Comparison of ENCODE assay signal across 8 mouse cellular contexts in the genomic region with DNA sequence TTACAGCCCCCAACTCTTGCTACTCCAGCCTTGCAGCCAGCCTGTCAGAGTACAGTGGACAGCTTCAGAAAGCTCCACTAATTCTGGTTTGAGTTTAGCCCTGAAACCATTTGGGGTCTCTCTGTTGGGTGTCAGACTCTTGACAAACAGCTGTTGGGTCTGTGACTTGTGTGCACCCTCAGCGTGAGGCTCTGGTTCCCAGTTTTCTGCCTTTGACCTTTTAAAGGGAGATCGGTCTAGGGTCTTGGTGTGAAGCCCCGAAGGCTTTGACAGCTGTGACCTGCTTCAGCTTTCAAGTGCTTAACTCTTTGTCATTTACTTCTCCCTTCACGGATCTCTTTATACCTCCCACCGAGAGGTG. TPM values are rescaled to one million over a fixed set of nuclear protein-coding genes. Genes with fewer than 3 reads are reported as not detected.
DNase-seq lines count a peak whose midpoint lies in the region; ATAC-seq and TF ChIP-seq lines count a peak whose summit lies in the region.

No protein-coding gene starts in this region.

- peak overlapping the region; percentile 93; the same call in 1 of the 2 replicates for H3K27ac ChIP-seq in left cerebral cortex, adult 2 months
- no peak overlapping the region; the same call in 1 of the 2 replicates for H3K27ac ChIP-seq in embryonic facial prominence, embryonic 11.5 days (replicated peaks; ENCODE audit: low read depth, low read length)
- H3K27ac ChIP-seq in kidney, postnatal 0 days = peak overlapping the region; percentile 44; the same call in 1 of the 2 replicates
- peak overlapping the region; percentile 96 for H3K27ac ChIP-seq in neural tube, embryonic 15.5 days (replicated peaks)

- H3K36me3 ChIP-seq in embryonic facial prominence, embryonic 11.5 days (replicated peaks; ENCODE audit: control insufficient read depth, insufficient read depth, low read depth, low read length) = peaks cover 13% of the 10 kb centered on the region
- H3K36me3 ChIP-seq in kidney, postnatal 0 days (ENCODE audit: insufficient read depth, low read length) = peaks cover 24% of the 10 kb centered on the region
- H3K36me3 ChIP-seq in neural tube, embryonic 15.5 days = peaks cover 38% of the 10 kb centered on the region

- peak overlapping the region; percentile 78 for H3K4me2 ChIP-seq in embryonic facial prominence, embryonic 11.5 days (ENCODE audit: low read depth, low read length)
- H3K4me2 ChIP-seq in kidney, postnatal 0 days (ENCODE audit: low read length) = peak overlapping the region; percentile 72
- peak overlapping the region; percentile 83 for H3K4me2 ChIP-seq in neural tube, embryonic 15.5 days

- no peak for DNase-seq in left cerebral cortex, adult 2 months (ENCODE audit: extremely low spot score in 1 of 2, low spot score in 2 of 2)
- DNase-seq in left cerebral cortex, adult 9 months (ENCODE audit: low spot score in 2 of 2) = no peak
- DNase-seq in embryonic facial prominence, embryonic 11.5 days (ENCODE audit: low spot score) = peak; percentile 37
- DNase-seq in kidney, postnatal 0 days (ENCODE audit: low spot score) = peak; percentile 11
- no peak for DNase-seq in right cerebral cortex, postnatal 25 days
- DNase-seq in cerebellum, adult 11-12 months = no peak

- peaks cover 3% of the 10 kb centered on the region; the same call in 1 of the 2 replicates for H3K4me1 ChIP-seq in embryonic facial prominence, embryonic 11.5 days (ENCODE audit: control insufficient read depth, insufficient read depth, low read length)
- H3K4me1 ChIP-seq in kidney, postnatal 0 days (replicated peaks; ENCODE audit: insufficient read depth, low read length) = peaks cover 11% of the 10 kb centered on the region
- H3K4me1 ChIP-seq in neural tube, embryonic 15.5 days = peaks cover 20% of the 10 kb centered on the region

- no peak for ATAC-seq in embryonic facial prominence, embryonic 11.5 days (replicated peaks; ENCODE audit: insufficient number of reproducible peaks, low FRiP score, low TSS enrichment, low read depth)
- ATAC-seq in kidney, postnatal 0 days (replicated peaks; ENCODE audit: low FRiP score, low read depth) = no peak
- no peak for ATAC-seq in neural tube, embryonic 15.5 days (ENCODE audit: low FRiP score)
- ATAC-seq in monocyte, adult 5-6 weeks (replicated peaks; ENCODE audit: insufficient number of reproducible peaks, low FRiP score, low TSS enrichment, poor library complexity, severe bottlenecking) = no peak

- 3% methylated on average over 5 of the region's 5 CpGs for WGBS in embryonic facial prominence, embryonic 11.5 days
- WGBS in kidney, postnatal 0 days = 4% methylated on average over 5 of the region's 5 CpGs
- WGBS in neural tube, embryonic 15.5 days = under 1% methylated on average over 5 of the region's 5 CpGs

- no peak for TF ChIP-seq CTCF in left cerebral cortex, adult 2 months (IDR thresholded peaks at IDR 0.05)
- TF ChIP-seq CTCF in kidney, postnatal 0 days (IDR thresholded peaks at IDR 0.05; ENCODE audit: low read depth) = no peak

- intact Hi-C loops in left cerebral cortex, adult 2 months (cut with DNase I) = loop anchor here (1.0 to 2.0 kb wide), 2 partner anchors 33 to 66 kb away; no protein-coding TSS in a partner anchor

- H3K4me3 ChIP-seq in left cerebral cortex, adult 2 months = peak overlapping the region; percentile 78
- peak overlapping the region; percentile 87 for H3K4me3 ChIP-seq in embryonic facial prominence, embryonic 11.5 days (ENCODE audit: low read depth, low read length)
- H3K4me3 ChIP-seq in kidney, postnatal 0 days (replicated peaks; ENCODE audit: low read depth, low read length) = peak overlapping the region; percentile 93
- peak overlapping the region; percentile 70 for H3K4me3 ChIP-seq in neural tube, embryonic 15.5 days (replicated peaks)

- no peaks in the 10 kb centered on the region for H3K9me3 ChIP-seq in embryonic facial prominence, embryonic 11.5 days (replicated peaks; ENCODE audit: control insufficient read depth, low read length)
- H3K9me3 ChIP-seq in kidney, postnatal 0 days (replicated peaks; ENCODE audit: low read length) = no peaks in the 10 kb centered on the region
- H3K9me3 ChIP-seq in neural tube, embryonic 15.5 days (replicated peaks) = no peaks in the 10 kb centered on the region

- peak overlapping the region; percentile 96 for H3K9ac ChIP-seq in embryonic facial prominence, embryonic 11.5 days (replicated peaks; ENCODE audit: low read length)
- H3K9ac ChIP-seq in kidney, postnatal 0 days (ENCODE audit: low read depth, low read length) = peak overlapping the region; percentile 96; the same call in 1 of the 2 replicates
- H3K9ac ChIP-seq in neural tube, embryonic 15.5 days (replicated peaks) = peak overlapping the region; percentile 94

- H3K27me3 ChIP-seq in embryonic facial prominence, embryonic 11.5 days (ENCODE audit: control insufficient read depth, insufficient read depth, low read length) = no peaks in the 10 kb centered on the region
- H3K27me3 ChIP-seq in kidney, postnatal 0 days (ENCODE audit: insufficient read depth, low read length) = no peaks in the 10 kb centered on the region
- H3K27me3 ChIP-seq in neural tube, embryonic 15.5 days (replicated peaks) = no peaks in the 10 kb centered on the region

RNA-seq across cellular contexts. Expression of gene Smarcc2, which starts 1.2 kb away (rescaled TPM):
- 100 to 1,000 TPM; 253 to 254 TPM for total RNA-seq in left cerebral cortex, adult 2 months (2021)
- 103 and 109 TPM in 2 replicates for polyA plus RNA-seq in embryonic facial prominence, embryonic 11.5 days (2014; fragmentation: Nextera tagmentation; extraction: Ambion mirVana)
- polyA plus RNA-seq in kidney, postnatal 0 days (2015; fragmentation: Nextera tagmentation; extraction: Ambion mirVana) = 40.5 and 44.9 TPM in 2 replicates
- polyA plus RNA-seq in neural tube, embryonic 15.5 days (2015; fragmentation: Nextera tagmentation; extraction: Ambion mirVana) = 138 and 149 TPM in 2 replicates
- total RNA-seq in monocyte, adult 5-6 weeks (2017) = 53.3 to 103 TPM (median 61.2 TPM) in 3 replicates

RNA-seq across cellular contexts. Expression of gene Myl6, which starts 33.7 kb away (rescaled TPM):
- 100 to 1,000 TPM; 555 to 562 TPM for total RNA-seq in left cerebral cortex, adult 2 months (2021)
- polyA plus RNA-seq in embryonic facial prominence, embryonic 11.5 days (2014; fragmentation: Nextera tagmentation; extraction: Ambion mirVana) = 678 and 740 TPM in 2 replicates
- 1,410 and 1,495 TPM in 2 replicates for polyA plus RNA-seq in kidney, postnatal 0 days (2015; fragmentation: Nextera tagmentation; extraction: Ambion mirVana)
- 999 and 1,090 TPM in 2 replicates for polyA plus RNA-seq in neural tube, embryonic 15.5 days (2015; fragmentation: Nextera tagmentation; extraction: Ambion mirVana)
- 2,131 to 2,768 TPM (median 2,315 TPM) in 3 replicates for total RNA-seq in monocyte, adult 5-6 weeks (2017)

RNA-seq across cellular contexts. Expression of gene Myl6b, which starts 38.2 kb away (rescaled TPM):
- 10 to 100 TPM; 30.7 to 32.9 TPM for total RNA-seq in left cerebral cortex, adult 2 months (2021)
- 2.3 and 2.9 TPM in 2 replicates for polyA plus RNA-seq in embryonic facial prominence, embryonic 11.5 days (2014; fragmentation: Nextera tagmentation; extraction: Ambion mirVana)
- 3.2 and 3.7 TPM in 2 replicates for polyA plus RNA-seq in kidney, postnatal 0 days (2015; fragmentation: Nextera tagmentation; extraction: Ambion mirVana)
- polyA plus RNA-seq in neural tube, embryonic 15.5 days (2015; fragmentation: Nextera tagmentation; extraction: Ambion mirVana) = 7.0 and 7.7 TPM in 2 replicates
- total RNA-seq in monocyte, adult 5-6 weeks (2017) = not detected in 3 replicates

RNA-seq across cellular contexts. Expression of gene Rnf41, which starts 48.8 kb away (rescaled TPM):
- total RNA-seq in left cerebral cortex, adult 2 months (2021) = 10 to 100 TPM; 74.0 to 76.6 TPM
- polyA plus RNA-seq in embryonic facial prominence, embryonic 11.5 days (2014; fragmentation: Nextera tagmentation; extraction: Ambion mirVana) = 36.4 and 38.9 TPM in 2 replicates
- polyA plus RNA-seq in kidney, postnatal 0 days (2015; fragmentation: Nextera tagmentation; extraction: Ambion mirVana) = 34.9 and 39.3 TPM in 2 replicates
- 78.3 and 80.5 TPM in 2 replicates for polyA plus RNA-seq in neural tube, embryonic 15.5 days (2015; fragmentation: Nextera tagmentation; extraction: Ambion mirVana)
- total RNA-seq in monocyte, adult 5-6 weeks (2017) = 16.2 to 36.8 TPM (median 28.3 TPM) in 3 replicates

RNA-seq across cellular contexts. Expression of gene Nabp2, which starts 49.0 kb away (rescaled TPM):
- total RNA-seq in left cerebral cortex, adult 2 months (2021) = 10 to 100 TPM; 87.0 to 91.1 TPM
- polyA plus RNA-seq in embryonic facial prominence, embryonic 11.5 days (2014; fragmentation: Nextera tagmentation; extraction: Ambion mirVana) = 92.2 and 99.1 TPM in 2 replicates
- polyA plus RNA-seq in kidney, postnatal 0 days (2015; fragmentation: Nextera tagmentation; extraction: Ambion mirVana) = 82.4 and 85.5 TPM in 2 replicates
- polyA plus RNA-seq in neural tube, embryonic 15.5 days (2015; fragmentation: Nextera tagmentation; extraction: Ambion mirVana) = 128 and 133 TPM in 2 replicates
- total RNA-seq in monocyte, adult 5-6 weeks (2017) = 34.6 to 49.4 TPM (median 44.2 TPM) in 3 replicates

Comparison
In these comparisons a context has a peak if more than half of its experiments do, and no peak if none do; other contexts are left out.
1. DNase-seq: peak in embryonic facial prominence, embryonic 11.5 days (single experiment) and kidney, postnatal 0 days (single experiment); none in left cerebral cortex, adult 2 months (0 of 2), left cerebral cortex, adult 9 months (0 of 2), right cerebral cortex, postnatal 25 days (single experiment) and cerebellum, adult 11-12 months (single experiment).
2. Peak in every context shown above with its lines, with median percentiles within 50 percentile points of each other: H3K4me3 ChIP-seq, H3K4me2 ChIP-seq and H3K9ac ChIP-seq.